Mouse (Mus musculus) heart, adult 8-10 months (tissue): Measurements from ENCODE around the gene Rab5a. TPM values are rescaled to one million over a fixed set of nuclear protein-coding genes. Genes with fewer than 3 reads are reported as not detected.
A peak's percentile ranks its signal among the peaks of the same experiment; 100 is the strongest.

ENCODE experiments used
- DNase-seq: peaks from one replicate; pipeline ENCODE4 v3.0.0; 2022; ENCODE audit warnings: low spot score
- total RNA-seq, 4 experiments: library from RNA; stranded (reverse); gene quantifications; 2 replicates each; pipeline ENCODE4 v1.2.4; 2022

Rab5a gene
- total RNA-seq, 4 experiments from 2014 or later: 52.6 to 57.1 (median 53.8) TPM

GRCm38 (mm10) chr17:53543591-53544324 is 64.7 kb downstream of the Rab5a start:
- DNase-seq: peak; percentile 36

- DNase-seq: no peak
These were observed 72.6 kb downstream of the Rab5a start for GRCm38 (mm10) chr17:53551306-53552299.

- no peak for DNase-seq
These were observed 75.1 kb downstream of the Rab5a start for GRCm38 (mm10) chr17:53554088-53554487.

- no peak for DNase-seq
These were observed 75.8 kb downstream of the Rab5a start for GRCm38 (mm10) chr17:53554813-53555212.

Other genes starting within 250 kb of the Rab5a start
- gene Efhb, start 15.9 kb upstream of the Rab5a start, total RNA-seq: under 1 TPM in 2 of 4 experiments, not detected in 2; 0.11 to 0.16 TPM
- gene Pp2d1, start 60.2 kb downstream of the Rab5a start, total RNA-seq: not detected
- gene Kat2b, start 87.6 kb downstream of the Rab5a start, total RNA-seq: 100 to 1,000 TPM in 1 of 4 experiments, 10 to 100 TPM in 3; 78.8 to 106 (median 88.9) TPM
- gene Sgo1, start 210.1 kb downstream of the Rab5a start, total RNA-seq: under 1 TPM in 2 of 4 experiments, not detected in 2; 0.08 to 0.09 TPM